Mouse (Mus musculus) brain, embryonic 14.5 days (tissue): ENCODE results near the gene Cyp2b19.

Experiments used
- CTCF ChIP-seq: fragments of 200-500 bp; IDR thresholded peaks from 2 replicates; pipeline ENCODE4 v1.5.1; 2012; ENCODE audit warnings: inconsistent platforms, mild to moderate bottlenecking, moderate library complexity, borderline replicate concordance; ENCODE audit not compliant: insufficient read depth, insufficient read length; ENCODE audit errors: extremely low read depth
- POLR2A ChIP-seq: fragments of 200-500 bp; IDR thresholded peaks from 2 replicates; pipeline ENCODE4 v1.6.1; 2012; ENCODE audit warnings: mild to moderate bottlenecking, inconsistent platforms, borderline replicate concordance; ENCODE audit not compliant: poor library complexity, insufficient read depth, insufficient read length, severe bottlenecking; ENCODE audit errors: extremely low read depth

GRCm38 (mm10) chr7:26800104-26800503 lies 43.2 kb downstream of the Cyp2b19 start:
- TF ChIP-seq POLR2A (no peak), CTCF (no peak)
